Mouse (Mus musculus) CH12F3 (cell line): ENCODE results near the gene Slc7a14.
"Not testable (repeated sequence)": the region's sequence is repeated elsewhere in the genome, so short reads cannot be mapped to it uniquely, and the experiment has no call there.

Source experiments
- in situ Hi-C: fragments of 300-500 bp; cut with MboI; formaldehyde crosslinking; loops from 2 replicates; pipeline ENCODE4 v1.14.3; 2020; ENCODE audit warnings: low sequenced_read_pairs

Gene Slc7a14

DNA sequence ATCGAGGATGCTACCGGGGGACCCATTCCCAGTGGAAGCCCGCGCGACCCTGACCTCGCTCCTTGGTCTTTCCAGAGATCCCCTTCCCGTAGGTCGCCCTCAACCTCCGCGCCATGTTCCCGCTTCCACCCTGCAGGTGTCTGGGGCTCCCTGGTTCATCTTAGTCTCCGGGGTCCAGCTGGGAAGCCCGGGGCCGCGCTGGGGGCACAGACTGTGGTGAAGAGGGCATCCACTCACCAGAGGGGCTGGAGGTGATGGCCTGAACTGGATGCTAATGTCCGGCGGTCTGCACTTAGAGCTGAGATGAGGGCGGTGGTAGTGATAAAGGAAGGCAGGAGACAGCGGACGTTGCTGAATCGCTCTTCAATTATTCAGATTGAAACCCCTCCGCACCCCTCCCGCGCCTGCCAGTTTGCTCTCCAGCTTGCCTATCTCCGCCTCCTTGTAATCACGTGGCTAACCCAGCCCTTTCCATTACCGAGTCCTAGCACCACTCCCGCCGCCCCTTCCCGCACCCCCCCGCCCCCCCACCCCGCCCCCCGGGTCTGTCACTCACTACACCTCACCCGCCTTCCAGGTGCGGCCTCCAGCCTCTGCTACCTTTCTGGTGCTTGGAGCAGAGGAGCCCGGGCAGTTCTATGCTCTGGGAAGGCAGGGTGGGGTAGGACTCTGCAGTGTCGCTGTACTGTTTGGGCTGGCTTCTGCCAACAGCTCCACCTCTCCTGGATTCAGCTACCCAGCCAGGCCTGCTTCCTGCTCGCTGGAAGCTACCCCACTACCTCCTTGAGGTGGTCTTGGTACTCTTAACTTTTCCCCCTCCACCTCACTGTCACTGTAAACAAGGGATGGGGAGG is at the start of gene Slc7a14:
Gene Slc7a14, minus strand, starts transcription at position 445 of the 854 bp plus-strand sequence.
- in situ Hi-C loops, result no loop called here

DNA sequence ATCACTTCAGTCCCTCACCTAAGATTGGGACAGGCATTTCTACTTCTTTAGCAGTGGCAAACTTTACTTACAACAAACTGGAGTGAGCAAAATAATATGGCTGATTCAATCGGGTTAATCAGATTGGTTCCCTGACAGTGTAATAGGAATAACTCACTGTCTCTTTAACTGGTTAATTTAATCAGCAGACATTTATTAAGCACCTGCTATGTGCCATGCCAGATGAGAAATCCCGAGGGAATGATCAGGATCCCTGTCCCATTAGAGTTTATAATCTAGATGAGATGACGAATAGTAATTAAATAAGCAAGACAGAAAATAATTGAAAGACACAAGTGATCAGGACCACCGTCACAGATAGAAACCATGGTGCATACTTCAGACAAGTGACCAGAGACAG is 36.4 kb upstream of the Slc7a14 start:
- in situ Hi-C loops, result no loop called here

DNA sequence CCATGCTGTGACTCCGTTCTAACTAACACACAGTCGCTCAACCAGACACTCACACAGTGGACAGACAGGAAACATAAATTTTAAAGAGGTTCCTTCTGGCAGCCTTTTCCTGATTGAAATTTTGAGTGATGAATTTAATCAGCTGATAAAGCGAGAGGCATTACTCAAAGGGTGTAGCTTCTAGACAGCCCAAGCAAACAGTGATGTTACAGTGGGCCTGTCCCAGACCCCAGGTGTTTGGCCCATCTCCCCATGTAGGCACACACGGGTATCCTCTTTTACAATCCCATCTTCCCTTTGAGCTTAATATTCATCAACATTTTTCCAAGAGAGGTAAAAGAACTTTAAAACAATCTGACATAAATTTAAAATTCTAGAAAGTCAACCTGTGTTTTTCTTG is 35.6 kb upstream of the Slc7a14 start:
- in situ Hi-C loops, result no loop called here

DNA sequence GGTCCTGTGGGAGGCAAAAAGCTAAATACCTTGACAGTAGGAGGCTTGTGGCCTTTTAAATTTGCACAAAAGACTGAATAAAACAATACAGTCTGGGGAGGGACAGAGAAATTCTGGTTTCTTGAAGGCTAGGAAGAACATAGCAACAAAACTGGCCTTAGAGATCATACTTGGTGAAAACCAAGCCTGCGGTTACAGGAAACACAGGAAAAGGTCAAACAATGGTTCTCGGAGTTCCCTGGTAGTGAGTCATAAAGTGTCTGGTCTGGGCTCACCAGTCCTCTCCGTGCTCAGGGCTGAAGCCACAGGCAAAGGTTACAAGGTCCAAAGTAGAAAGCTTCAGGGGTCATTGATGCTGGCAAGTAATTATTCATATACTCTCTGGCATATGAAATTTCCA is 29.1 kb upstream of the Slc7a14 start:
- in situ Hi-C loops, result no loop called here

- in situ Hi-C loops, result no loop called here
These were observed 18.2 kb upstream of the Slc7a14 start for GRCm38 (mm10) chr3:31328237-31328836.

- in situ Hi-C loops, result no loop called here
These were observed 17.6 kb upstream of the Slc7a14 start for GRCm38 (mm10) chr3:31327791-31328190.

- in situ Hi-C loops, result no loop called here
These were observed 14.1 kb upstream of the Slc7a14 start for GRCm38 (mm10) chr3:31324231-31324654.

- in situ Hi-C loops, result no loop called here
These were observed 726 bp downstream of the Slc7a14 start for GRCm38 (mm10) chr3:31309371-31309933.

DNA sequence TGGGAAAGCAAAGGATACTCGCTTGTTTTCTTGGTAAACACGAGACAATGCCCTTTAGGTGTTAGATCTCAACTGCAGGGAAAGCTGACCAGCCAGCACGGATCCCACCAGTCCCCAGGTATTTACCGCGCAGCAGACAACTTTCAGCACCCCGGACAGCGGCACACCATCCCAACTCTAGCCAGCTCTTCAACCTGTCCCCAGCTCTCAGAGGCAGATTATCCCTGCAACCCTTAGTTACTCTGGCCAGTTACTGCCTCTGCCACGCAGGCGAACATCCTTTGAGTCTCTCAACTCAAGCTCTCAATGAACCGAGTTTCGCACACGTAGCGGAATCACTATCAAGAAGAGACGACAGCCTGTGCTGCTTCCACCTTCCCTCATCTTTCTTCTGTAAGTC is 1.3 kb downstream of the Slc7a14 start:
- in situ Hi-C loops, result no loop called here

DNA sequence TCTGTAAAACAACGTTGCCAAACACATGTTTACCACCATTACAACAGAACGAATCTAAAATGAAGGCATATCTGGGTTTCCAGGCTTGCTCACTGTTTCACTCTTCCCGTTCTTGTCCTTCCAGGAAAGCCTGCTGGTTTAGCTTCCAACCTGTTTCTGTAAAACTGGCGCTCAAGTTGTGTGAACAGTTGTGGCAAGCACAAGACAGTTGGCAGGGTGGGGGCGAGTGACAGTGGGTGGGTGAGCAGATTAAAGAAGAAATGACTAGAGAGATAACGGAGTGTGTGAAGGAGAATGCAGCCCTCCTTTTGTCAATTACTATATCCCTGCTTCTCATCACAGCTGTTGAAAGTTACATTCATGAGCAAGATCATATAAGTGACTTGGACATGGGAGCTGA is 2.2 kb downstream of the Slc7a14 start:
- in situ Hi-C loops, result no loop called here

GRCm38 (mm10) chr3:31291673-31292602 is 18.2 kb downstream of the Slc7a14 start:
- in situ Hi-C loops, result no loop called here

DNA sequence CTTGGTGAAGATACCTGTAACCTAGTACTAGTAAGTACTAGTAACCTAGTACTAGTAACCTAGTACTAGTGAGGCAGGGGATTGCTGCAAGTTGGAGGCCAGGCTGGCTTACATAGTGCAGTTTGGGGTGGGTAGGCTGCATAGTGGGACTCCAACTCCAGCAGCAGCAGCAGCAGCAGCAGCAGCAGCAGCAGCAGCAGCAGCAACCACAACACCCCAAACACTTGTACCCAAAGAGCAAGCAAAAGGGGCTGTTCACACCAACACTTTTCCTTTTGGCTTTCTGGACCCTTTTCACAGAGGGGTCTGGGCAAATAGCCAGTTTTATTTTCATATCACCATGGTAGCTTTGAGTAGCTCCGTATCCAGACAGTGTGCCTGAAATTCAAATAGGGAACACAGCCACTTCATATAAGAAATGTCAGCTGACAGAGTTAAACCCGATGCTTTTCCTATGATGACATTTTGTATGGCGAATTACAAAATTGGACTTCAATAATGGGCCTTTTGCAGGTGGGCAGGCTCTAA is 22.7 kb downstream of the Slc7a14 start:
- in situ Hi-C loops, result no loop called here

DNA sequence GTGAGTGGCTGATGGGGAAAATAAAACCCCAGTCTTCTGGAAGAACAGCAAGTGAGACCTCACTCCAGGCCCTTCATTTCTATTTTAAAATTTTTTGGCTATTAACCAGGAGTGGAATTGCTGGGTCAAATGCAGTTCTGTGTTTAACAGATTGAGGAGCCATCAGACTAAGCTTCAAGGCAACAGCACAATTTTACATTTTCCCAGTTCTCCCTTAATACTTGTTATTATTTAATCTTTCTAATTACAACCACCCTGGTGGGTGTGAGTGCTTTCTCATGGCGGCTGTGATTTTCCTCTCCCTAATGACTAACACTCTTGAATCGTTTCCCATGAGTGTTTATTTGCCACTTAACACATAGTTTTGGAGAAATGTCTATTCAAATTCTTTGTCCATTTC is 29.1 kb downstream of the Slc7a14 start:
- in situ Hi-C loops, result no loop called here

DNA sequence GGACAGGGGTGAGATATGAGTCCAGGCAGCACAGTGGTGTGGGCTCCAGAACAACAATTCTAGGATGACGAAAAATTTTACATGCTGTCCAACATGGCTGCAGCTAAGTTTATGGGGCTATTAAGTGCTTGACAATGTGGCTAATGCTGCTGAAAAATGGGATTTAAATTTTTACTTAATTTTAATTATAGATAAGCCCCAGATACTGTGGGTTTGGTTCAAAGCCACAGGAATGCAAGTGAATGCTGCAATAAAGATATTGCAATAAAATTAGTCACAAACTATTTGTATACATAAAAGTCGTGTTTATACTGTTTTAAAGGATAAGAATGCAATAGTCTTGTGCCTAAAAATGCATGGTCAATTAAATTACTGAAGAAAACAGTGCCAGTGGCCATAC is 35.3 kb downstream of the Slc7a14 start:
- in situ Hi-C loops, result no loop called here

DNA sequence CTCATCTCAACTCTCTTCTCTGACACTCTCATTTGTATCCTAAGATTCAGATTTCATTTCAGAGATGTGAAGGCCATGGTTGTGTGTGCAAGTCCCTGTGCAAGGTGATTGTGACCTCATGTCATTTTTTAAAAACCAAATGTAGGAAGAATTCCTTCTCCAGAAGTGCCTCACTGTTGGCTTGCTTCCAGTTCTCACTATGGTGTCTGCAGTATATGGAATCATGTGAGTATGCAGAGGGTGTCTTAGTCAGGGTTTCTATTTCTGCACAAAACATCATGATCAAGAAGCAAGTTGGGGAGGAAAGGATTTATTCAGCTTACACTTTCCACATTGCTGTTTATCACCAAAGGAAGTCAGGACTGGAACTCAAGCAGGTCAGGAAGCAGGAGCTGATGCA is 36.9 kb downstream of the Slc7a14 start:
- in situ Hi-C loops, result not testable (repeated sequence)

DNA sequence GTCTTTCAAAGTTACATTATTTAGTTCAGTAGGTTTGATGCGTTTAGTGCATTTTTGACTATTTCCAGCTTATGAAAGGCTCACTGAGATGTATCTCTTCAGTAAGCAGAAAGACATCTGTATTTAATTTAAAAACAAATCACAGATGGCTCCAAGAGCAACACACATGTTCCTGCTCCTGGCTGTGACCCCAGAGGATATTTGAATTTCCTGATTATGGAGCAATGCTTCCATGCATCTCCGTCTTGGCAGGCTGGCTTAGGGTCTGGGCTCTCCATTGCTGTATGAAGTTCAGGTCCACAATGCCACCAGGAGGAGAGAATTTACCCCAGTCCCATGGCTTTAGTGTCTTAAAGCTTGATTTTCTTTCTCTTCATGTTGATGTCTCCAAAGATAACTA is 37.5 kb downstream of the Slc7a14 start:
- in situ Hi-C loops, result no loop called here

DNA sequence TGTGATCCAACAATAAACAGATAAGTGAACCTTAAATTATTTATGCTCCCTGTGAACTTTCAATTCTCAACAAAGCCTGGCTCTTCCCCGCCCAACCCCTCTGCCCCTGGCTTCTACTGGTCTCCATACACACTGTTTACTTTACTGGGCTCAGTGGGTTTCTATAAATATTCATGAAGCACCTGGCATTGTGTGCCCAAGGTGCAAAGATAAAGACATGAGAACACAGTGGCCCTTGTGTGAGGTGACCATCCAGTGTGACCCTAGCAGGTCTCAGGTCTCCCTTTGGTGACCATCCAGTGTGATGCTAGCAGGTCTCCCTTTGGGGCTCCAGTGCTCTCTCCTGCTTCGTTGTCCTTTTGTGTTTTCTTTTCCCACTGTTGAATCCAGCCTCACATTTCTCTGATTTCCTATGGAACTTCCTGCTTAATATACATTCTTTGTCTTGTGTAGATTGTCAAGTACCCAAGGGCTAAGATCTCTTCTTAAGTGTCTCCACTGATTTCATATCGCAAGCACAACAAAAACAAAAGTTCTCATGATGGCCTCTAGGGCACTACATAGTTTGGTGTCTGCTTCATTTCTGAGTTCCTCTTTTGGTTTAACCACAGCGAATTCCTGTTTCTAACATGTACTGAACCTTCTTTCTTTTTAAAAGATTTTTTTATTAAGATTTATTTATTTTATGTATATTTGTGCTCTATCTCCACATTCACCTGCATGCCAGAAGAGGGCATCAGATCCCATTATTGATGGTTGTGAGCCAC is 40.4 kb downstream of the Slc7a14 start:
- in situ Hi-C loops, result no loop called here

DNA sequence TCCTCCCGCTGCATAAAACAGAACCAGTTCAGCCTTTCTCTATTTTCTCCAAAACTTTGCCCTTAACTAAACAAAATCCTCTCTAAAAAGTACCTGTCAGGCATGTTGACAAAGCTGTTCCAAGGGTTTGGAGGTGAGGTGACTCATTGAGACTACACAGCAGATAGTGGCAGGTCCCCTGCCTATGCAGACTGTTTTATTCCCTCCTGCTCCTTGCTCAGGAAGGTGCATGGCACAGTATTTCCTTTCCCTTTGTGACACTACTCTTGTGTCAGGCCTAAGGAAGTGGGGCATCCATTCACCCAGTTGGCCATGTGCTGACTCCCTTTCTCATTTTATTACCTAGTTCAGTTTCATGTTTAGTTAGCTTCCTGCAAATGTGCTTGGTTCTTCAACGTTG is 42.3 kb downstream of the Slc7a14 start:
- in situ Hi-C loops, result no loop called here

DNA sequence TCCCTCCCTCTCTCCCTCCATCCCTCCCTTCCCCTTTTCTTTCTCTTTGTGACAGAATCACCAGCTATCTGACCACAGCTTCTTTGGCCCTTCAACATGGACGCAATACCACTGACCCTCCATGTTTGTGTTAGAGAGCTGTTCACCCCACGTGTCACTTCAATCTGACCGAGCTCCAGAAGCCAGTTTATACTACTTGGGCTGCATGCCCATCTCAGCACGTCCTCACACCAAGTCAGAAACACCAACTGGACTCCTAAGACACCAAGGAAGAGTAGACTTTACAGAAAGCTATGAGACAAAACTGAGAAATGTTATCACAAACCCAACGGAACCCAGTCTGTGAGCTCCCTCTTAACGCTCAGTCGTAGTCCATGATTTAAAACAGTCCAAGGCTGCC is 43.2 kb downstream of the Slc7a14 start:
- in situ Hi-C loops, result no loop called here

GRCm38 (mm10) chr3:31263535-31263934 is 46.6 kb downstream of the Slc7a14 start:
- in situ Hi-C loops, result no loop called here
